Mouse (Mus musculus): ENCODE data around the gene Supt16. TPM values are rescaled to one million over a fixed set of nuclear protein-coding genes. Genes with fewer than 3 reads are reported as not detected.

The Supt16 gene
- 10 to 100 TPM; 20.2 to 21.9 TPM for polyA plus RNA-seq (2017; shearing (Covaris generic))

DNA sequence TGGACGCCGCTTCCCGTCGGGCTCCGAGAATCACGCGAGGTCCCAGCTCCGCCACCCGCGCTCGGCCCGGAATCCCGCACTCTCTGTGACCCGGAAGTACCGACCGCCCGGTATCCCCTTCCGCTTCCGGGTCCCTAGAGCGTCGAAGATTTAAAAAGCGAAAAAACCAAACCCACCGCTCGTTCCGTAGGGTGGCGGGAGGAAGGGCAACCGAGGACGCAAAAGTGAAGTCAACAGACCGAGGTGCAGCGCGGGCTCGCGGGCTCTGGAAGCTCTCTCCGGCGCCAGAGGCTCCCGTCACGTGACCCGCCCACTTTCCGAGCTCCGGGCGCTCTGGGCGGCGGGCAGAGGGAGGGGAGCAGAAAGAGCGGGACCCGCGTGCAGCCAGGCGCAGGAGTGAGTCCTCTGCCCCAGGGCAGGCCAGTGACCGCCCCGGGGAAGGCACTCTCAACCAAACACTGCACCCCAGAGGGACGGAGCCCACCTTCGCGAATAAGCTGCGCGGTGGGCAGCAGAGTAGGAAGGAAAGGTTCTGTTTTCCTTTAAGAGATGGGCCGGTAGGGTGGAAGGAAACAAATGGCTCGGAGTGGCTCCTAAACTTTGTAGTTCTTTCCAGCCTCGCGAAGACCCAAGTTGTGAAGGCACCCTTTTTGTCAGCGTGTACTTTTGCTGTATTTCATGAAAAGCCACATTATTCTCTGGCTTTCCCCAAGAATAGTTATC lies at the start of gene Supt16:
Gene Supt16 (minus strand): TSS at position 261 of the 723 bp plus-strand sequence.

Other genes starting within 250 kb of the Supt16 start
- 1 to 10 TPM in 1 of 2 experiments, under 1 TPM in 1; 0.58 to 2.6 TPM for gene Arhgef40, start 212.7 kb downstream of the Supt16 start, polyA plus RNA-seq (2017; shearing (Covaris generic))
- not detected for gene Tmem253, start 181.8 kb downstream of the Supt16 start, polyA plus RNA-seq (2017; shearing (Covaris generic))
- gene Zfp219, start 176.7 kb downstream of the Supt16 start, polyA plus RNA-seq (2017; shearing (Covaris generic)) = 10 to 100 TPM; 12.7 to 20.2 TPM
- gene Olfr221, start 155.0 kb downstream of the Supt16 start, polyA plus RNA-seq (2017; shearing (Covaris generic)) = under 1 TPM in 1 of 2 experiments, not detected in 1; 0.36 TPM
- 100 to 1,000 TPM; 335 to 426 TPM for gene Hnrnpc, start 93.4 kb downstream of the Supt16 start, polyA plus RNA-seq (2017; shearing (Covaris generic))
- gene Rpgrip1, start 86.7 kb downstream of the Supt16 start, polyA plus RNA-seq (2017; shearing (Covaris generic)) = 1 to 10 TPM; 5.2 to 6.4 TPM
- gene Chd8, start 60.4 kb upstream of the Supt16 start, polyA plus RNA-seq (2017; shearing (Covaris generic)) = 10 to 100 TPM; 30.5 to 32.9 TPM
- 10 to 100 TPM; 84.0 to 88.3 TPM for gene Tox4, start 81.7 kb upstream of the Supt16 start, polyA plus RNA-seq (2017; shearing (Covaris generic))
- gene Rab2b, start 82.1 kb upstream of the Supt16 start, polyA plus RNA-seq (2017; shearing (Covaris generic)) = 10 to 100 TPM; 15.0 to 22.1 TPM
- 10 to 100 TPM; 49.0 to 56.2 TPM for gene Mettl3, start 107.7 kb upstream of the Supt16 start, polyA plus RNA-seq (2017; shearing (Covaris generic))
- 1 to 10 TPM; 2.1 to 4.3 TPM for gene Sall2, start 131.3 kb upstream of the Supt16 start, polyA plus RNA-seq (2017; shearing (Covaris generic))
- under 1 TPM in 1 of 2 experiments, not detected in 1; 0.10 TPM for gene Olfr1513, start 159.0 kb upstream of the Supt16 start, polyA plus RNA-seq (2017; shearing (Covaris generic))
- gene Olfr1512, start 181.8 kb upstream of the Supt16 start, polyA plus RNA-seq (2017; shearing (Covaris generic)) = not detected
- gene Olfr1511, start 200.0 kb upstream of the Supt16 start, polyA plus RNA-seq (2017; shearing (Covaris generic)) = under 1 TPM in 1 of 2 experiments, not detected in 1; 0.21 TPM
- gene Olfr1510, start 217.0 kb upstream of the Supt16 start, polyA plus RNA-seq (2017; shearing (Covaris generic)) = under 1 TPM in 1 of 2 experiments, not detected in 1; 0.38 TPM
- not detected for gene Olfr1509, start 245.6 kb upstream of the Supt16 start, polyA plus RNA-seq (2017; shearing (Covaris generic))